Mouse (Mus musculus): Measurements from ENCODE around the gene Spg11. TPM values are rescaled to one million over a fixed set of nuclear protein-coding genes. Genes with fewer than 3 reads are reported as not detected.
A peak's percentile ranks its signal among the peaks of the same experiment; 100 is the strongest.

The Spg11 gene
- total and polyA plus RNA-seq, 2 experiments from 2014 or later, result 4.9 to 20.1 TPM

DNA sequence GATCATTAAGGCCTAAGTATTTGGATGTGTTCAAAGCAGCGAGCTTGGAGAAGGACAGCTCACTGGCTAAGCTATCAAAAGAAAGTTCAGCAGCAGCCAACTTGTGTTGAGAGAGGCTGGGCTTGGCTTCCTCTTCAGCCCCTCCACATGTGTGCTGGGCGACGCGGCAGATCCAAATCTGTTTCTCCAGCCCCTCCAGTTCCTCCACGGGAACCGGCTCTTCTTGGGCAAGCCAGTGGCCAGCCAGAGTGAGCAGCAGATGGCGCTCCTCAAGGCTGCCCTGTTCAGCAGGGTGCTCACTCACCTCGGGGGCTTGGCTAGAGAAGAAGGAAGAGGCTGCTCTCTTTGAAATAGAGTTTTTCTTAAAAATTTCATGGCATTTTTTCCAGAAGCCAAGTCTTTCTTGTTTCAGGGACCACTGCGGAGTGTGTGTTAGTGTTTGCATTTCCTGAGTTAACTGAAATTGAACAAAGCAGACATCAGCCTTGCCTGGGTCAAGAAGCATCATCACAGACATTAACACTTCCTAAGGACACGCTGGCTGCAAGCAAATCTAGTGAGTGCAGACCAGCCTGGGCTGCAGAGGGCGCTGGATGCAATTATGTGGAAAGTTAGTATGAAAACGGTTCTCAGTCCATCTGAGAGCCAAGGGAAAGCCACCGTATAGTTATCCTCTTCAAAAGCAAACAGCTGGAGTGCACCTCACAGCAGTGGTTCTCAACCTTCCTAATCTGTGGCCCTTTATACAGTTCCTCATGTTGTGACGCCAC lies 52.8 kb downstream of the Spg11 start:
- no peaks in the 10 kb centered on the region for H3K9me3 ChIP-seq (ENCODE audit: low read length)
- TF ChIP-seq CTCF (IDR thresholded peaks at IDR 0.05), result peak; percentile 57
- no peak overlapping the region for H3K27ac ChIP-seq (ENCODE audit: low read depth, low read length)
- DNase-seq (ENCODE audit: low spot score), result peak; percentile 66
- ATAC-seq (ENCODE audit: low FRiP score), result 0 out of 2 replicates have a peak, but pooled peaks have one; percentile 23
- WGBS, result 47% methylated on average over 14 of the region's 14 CpGs
- H3K27me3 ChIP-seq (ENCODE audit: insufficient read depth, low read length), result no peaks in the 10 kb centered on the region
- H3K4me1 ChIP-seq (ENCODE audit: insufficient read depth, low read length), result no peaks in the 10 kb centered on the region
- no peak overlapping the region for H3K9ac ChIP-seq (replicated peaks; ENCODE audit: low read length, poor library complexity, severe bottlenecking)
- H3K4me2 ChIP-seq (ENCODE audit: low read depth, low read length, poor library complexity, severe bottlenecking), result no peak overlapping the region
- H3K4me3 ChIP-seq (ENCODE audit: low read depth, low read length), result no peak overlapping the region
- peaks cover 38% of the 10 kb centered on the region for H3K36me3 ChIP-seq (ENCODE audit: insufficient read depth, low read length)

DNA sequence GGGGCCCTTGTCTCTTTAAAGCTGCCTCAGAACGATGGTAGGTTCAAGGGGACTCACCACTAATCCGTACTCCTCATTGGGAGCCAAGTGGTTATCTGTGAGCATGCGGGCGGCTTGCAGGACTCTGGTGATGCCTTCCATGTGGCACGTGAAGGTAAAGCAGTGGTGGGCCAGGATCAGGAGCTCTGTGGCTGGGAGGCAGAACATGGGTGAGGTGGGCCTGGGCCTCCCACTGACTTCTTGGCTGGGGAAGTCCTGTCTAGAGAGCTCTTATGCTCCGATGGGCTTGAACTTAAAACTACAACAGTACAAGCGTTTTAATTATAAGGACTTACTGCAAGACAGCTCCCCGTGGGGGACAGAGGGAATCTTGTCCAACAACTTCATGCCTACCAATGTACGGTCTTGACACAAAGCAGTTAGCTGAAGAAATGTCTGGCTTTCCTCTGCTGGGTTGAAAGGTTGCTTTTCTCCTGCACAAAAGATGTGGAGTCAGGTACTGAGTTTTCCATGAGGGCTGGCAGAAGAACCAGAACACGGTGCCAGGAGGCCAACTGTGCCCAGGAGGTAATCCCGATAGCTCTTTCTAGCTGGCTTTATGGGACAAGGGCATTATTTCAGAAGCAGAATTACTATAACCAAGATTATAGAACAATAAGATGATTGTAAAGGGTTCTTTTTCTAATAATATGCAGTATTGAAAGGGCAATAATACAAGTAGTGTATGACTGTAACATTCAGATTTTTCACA lies 58.6 kb downstream of the Spg11 start:
- no peaks in the 10 kb centered on the region for H3K4me1 ChIP-seq (ENCODE audit: insufficient read depth, low read length)
- H3K27ac ChIP-seq (ENCODE audit: low read depth, low read length), result no peak overlapping the region
- no peak overlapping the region for H3K4me2 ChIP-seq (ENCODE audit: low read depth, low read length, poor library complexity, severe bottlenecking)
- peaks cover 30% of the 10 kb centered on the region for H3K36me3 ChIP-seq (ENCODE audit: insufficient read depth, low read length)
- WGBS, result 84% methylated on average over 11 of the region's 11 CpGs
- TF ChIP-seq CTCF (IDR thresholded peaks at IDR 0.05), result no peak
- H3K27me3 ChIP-seq (ENCODE audit: insufficient read depth, low read length), result no peaks in the 10 kb centered on the region
- H3K4me3 ChIP-seq (ENCODE audit: low read depth, low read length), result no peak overlapping the region
- no peak overlapping the region for H3K9ac ChIP-seq (replicated peaks; ENCODE audit: low read length, poor library complexity, severe bottlenecking)
- DNase-seq (ENCODE audit: low spot score), result peak; percentile 5
- no peak for ATAC-seq (ENCODE audit: low FRiP score)
- H3K9me3 ChIP-seq (ENCODE audit: low read length), result no peaks in the 10 kb centered on the region

DNA sequence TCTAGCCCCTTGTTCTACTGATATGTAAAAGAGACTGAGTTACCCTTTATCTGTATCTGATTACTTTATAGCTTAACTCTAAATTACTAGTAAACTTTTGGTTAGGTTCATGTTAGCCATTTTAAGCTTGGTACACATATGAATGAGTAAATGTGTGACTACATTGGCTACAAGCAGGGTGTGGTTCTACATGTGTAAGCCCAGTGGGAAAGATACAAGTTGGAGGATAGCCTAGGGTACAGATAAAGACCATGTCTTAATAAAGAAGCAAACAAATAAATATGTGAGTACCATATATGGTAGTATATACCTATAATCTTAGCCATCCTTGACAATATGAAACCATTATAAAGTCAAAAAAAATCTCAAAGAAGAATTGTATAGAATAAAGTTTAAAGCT lies 74.3 kb downstream of the Spg11 start:
- Histone ChIP-seq H3K36me3 (ENCODE audit: insufficient read depth, low read length) (peaks cover 8% of the 10 kb centered on the region; the same call in 1 of the 2 replicates), H3K27me3 (ENCODE audit: insufficient read depth, low read length) (no peaks in the 10 kb centered on the region), H3K4me2 (ENCODE audit: low read depth, low read length, poor library complexity, severe bottlenecking) (no peak overlapping the region), H3K4me3 (ENCODE audit: low read depth, low read length) (no peak overlapping the region), H3K27ac (ENCODE audit: low read depth, low read length) (no peak overlapping the region), H3K9me3 (ENCODE audit: low read length) (no peaks in the 10 kb centered on the region), H3K4me1 (ENCODE audit: insufficient read depth, low read length) (no peaks in the 10 kb centered on the region), H3K9ac (replicated peaks; ENCODE audit: low read length, poor library complexity, severe bottlenecking) (no peak overlapping the region)
- DNase-seq (ENCODE audit: low spot score) (no peak), ATAC-seq (ENCODE audit: low FRiP score) (no peak)
- no peak for TF ChIP-seq CTCF (IDR thresholded peaks at IDR 0.05)

DNA sequence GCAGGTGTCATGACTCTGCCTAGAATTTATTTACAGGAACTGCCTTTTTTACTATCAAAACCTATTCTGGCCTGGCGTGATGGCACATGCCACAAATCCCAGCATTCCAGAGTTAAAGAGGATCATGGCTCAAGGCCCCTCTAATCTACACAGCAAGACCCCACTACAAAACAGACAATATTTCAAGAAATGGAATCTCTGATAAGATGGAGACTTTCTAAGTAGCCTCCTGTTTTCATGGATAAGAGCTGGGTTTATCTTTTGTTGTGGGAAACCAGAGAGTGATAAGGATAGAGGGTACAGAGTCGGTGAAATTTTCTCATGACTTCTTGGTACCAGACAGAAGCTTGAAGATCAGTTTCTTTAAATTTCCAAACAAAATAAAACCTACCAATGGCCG lies 82.1 kb downstream of the Spg11 start:
- no peak overlapping the region for H3K27ac ChIP-seq (ENCODE audit: low read depth, low read length)
- H3K4me1 ChIP-seq (ENCODE audit: insufficient read depth, low read length), result no peaks in the 10 kb centered on the region
- ATAC-seq (ENCODE audit: low FRiP score) (no peak), DNase-seq (ENCODE audit: low spot score) (no peak)
- H3K27me3 ChIP-seq (ENCODE audit: insufficient read depth, low read length), result no peaks in the 10 kb centered on the region
- H3K4me3 ChIP-seq (ENCODE audit: low read depth, low read length), result no peak overlapping the region
- 91% methylated on average over 3 of the region's 3 CpGs for WGBS
- no peak for TF ChIP-seq CTCF (IDR thresholded peaks at IDR 0.05)
- no peak overlapping the region for H3K4me2 ChIP-seq (ENCODE audit: low read depth, low read length, poor library complexity, severe bottlenecking)
- H3K9me3 ChIP-seq (ENCODE audit: low read length), result no peaks in the 10 kb centered on the region
- H3K36me3 ChIP-seq (ENCODE audit: insufficient read depth, low read length), result no peaks in the 10 kb centered on the region
- no peak overlapping the region for H3K9ac ChIP-seq (replicated peaks; ENCODE audit: low read length, poor library complexity, severe bottlenecking)

DNA sequence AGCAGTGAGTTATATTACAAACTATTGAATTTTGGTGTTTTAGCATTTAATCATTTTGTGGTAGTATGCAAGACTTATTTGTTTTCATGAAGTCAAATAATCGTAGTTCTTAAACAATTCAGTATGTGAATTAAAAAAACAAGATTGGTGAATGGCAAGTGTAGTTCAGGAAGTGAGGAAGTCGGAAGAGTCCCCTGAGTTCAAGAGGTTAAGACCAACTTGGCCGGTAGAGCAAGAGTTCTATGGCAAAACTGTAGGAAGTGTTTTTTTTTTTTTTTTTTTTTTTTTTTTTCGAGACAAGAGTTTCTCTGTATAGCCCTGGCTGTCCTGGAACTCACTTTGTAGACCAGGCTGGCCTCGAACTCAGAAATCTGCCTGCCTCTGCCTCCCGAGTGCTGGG lies 86.2 kb downstream of the Spg11 start:
- no peak for DNase-seq (ENCODE audit: low spot score)
- Histone ChIP-seq H3K4me1 (ENCODE audit: insufficient read depth, low read length) (0 out of 2 replicates have a peak, but pooled peaks cover 3% of the 10 kb centered on the region), H3K9me3 (ENCODE audit: low read length) (no peaks in the 10 kb centered on the region), H3K4me3 (ENCODE audit: low read depth, low read length) (no peak overlapping the region), H3K36me3 (ENCODE audit: insufficient read depth, low read length) (no peaks in the 10 kb centered on the region), H3K4me2 (ENCODE audit: low read depth, low read length, poor library complexity, severe bottlenecking) (no peak overlapping the region), H3K9ac (replicated peaks; ENCODE audit: low read length, poor library complexity, severe bottlenecking) (no peak overlapping the region), H3K27ac (ENCODE audit: low read depth, low read length) (no peak overlapping the region), H3K27me3 (ENCODE audit: insufficient read depth, low read length) (no peaks in the 10 kb centered on the region)
- no peak for ATAC-seq (ENCODE audit: low FRiP score)
- WGBS, result 87% methylated on average over 6 of the region's 6 CpGs
- no peak for TF ChIP-seq CTCF (IDR thresholded peaks at IDR 0.05)

Data from midbrain, postnatal 0 days (tissue).